Mouse (Mus musculus): ENCODE data around the gene Ift27.

DNA sequence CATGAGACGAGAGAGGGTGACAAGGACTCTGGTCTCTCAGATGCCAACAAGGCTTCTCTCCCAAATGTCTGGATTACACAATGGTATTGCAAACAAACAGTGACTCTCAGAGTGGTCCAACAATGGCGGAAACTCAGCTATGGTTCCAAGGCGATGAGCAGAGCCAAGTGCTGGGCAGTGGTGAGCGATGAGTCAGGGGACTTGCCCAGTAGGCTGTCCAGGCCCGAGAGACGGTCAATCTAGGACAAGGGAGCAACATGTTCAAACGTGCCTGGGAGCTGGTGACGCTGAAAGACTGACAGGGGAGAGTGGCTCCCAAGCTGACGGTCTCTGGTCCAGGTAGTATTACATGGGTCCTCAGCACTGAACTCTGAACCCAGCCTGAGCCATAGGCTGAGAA is 41.4 kb upstream of the Ift27 start:
- TF ChIP-seq EP300 (IDR thresholded peaks at IDR 0.05), result no peak
- TF ChIP-seq CTCF (IDR thresholded peaks at IDR 0.05), result no peak
